Mouse (Mus musculus): ENCODE measurements at regions not wholly inside any gene's neighbourhood (a gene's known extent, or its start where the extent isn't known, plus 50 kb on each side); places are given as distances from the start of the nearest gene placed in this dataset.
A peak's percentile ranks its signal among the peaks of the same experiment; 100 is the strongest.

DNA sequence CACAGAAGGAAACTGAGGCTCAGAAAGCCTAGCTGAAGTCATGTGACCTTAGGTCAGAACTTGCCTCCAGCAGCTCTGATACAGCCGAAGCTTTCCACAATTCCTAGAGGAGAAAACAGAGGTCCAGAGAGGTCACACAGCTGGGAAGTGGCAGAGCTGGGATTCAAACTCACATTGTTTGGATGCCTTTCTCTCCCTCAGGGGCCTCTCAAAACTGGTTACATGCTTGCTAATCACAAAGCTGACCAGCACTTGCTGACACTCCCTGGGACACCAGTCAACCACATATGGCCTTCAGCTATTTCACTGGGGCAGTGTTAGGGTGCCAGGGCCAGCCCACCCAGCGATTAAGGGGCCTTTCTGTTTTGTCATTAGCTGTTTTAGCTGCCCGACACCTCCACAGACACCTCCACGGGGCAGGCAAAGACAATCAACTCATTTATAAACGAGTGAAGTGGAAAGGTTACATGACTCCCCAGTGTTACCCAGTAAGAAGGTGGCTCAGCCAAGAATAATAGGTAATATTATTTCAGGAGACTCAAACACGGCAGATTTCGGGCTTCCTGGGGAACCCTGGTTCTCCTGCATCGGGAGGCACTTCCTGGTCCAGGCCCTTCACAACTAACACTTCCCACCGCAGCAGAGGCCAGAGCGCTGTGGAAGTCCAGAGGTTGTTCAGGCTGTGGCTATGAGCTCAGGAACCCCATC is 71.4 kb downstream of the 2410131K14Rik start:
- DNase-seq (ENCODE audit: low spot score) = no peak

DNA sequence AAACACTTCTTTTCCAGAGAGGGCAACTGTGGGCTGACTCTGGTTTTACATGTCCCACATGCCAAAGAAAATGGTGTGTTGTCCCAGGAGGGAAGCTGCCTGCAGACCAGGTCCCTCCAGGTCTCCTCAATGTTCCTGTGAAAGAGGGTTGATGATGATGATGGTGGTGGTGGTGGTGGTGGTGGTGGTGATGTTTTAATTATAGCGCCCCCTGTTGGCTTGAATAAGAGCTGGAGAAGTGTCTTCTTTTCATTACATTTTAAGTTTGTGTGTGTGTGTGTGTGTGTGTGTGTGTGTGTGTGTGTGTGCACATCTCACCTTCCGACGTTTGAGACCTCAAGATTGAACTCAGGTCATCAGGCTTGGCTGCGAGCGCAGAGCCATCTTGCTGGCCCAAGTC is 73.0 kb downstream of the 2410131K14Rik start:
- DNase-seq (ENCODE audit: low spot score) = no peak

DNA sequence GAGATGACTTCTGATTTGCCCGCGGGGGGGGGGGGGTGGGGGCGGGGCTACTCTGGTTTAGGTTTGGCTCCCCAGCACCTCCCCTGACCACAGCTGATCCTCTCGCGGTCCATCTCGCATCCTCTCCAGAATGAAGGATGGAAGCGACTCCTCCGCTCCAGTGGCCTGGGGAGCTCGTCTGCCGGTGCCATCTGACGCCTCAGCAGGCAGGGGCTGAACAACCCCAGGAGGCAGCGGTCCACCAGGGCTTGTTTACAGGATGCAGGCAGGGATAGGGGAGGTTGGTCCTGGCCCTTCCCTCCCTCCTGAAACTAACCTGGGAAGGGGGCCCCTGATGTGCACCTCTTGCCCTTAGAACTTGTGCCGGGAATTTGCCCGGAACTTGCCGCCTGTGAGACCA is 73.9 kb downstream of the 2410131K14Rik start:
- DNase-seq (ENCODE audit: low spot score) = no peak

DNA sequence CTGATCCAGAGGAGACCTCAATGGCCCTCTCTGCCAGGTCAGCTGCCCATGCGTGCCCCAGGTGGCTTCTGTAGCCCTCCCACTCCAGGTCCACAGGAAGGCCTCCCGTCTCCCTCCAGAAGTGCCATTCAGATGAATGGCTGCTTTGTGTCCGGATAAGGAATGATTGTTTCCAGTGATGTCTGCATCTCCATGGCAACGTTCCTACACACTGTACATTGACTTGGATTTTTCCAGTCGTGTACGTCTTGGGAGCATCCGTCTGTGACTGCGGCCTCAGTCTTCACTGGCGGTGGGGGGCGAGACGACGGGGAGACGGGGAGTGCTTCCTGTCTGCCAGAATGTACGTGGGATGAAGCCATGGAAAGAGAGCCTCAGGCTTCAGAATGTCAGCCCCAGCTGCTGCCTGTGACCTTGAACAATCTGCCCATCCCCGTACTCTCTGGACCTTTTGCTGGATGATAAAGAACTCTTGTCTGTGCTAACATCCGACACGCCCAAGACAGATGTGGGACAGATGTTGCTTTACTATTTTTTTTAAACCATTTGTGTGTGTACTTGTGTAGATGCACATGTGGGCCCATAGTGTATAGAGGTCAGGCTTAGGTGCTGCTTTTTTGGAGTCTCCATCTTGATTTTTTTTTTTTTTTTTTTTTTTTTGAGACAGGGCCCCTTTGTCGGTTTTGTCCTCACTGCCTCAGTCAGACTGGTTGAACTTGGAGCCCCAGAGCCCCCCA is 76.9 kb downstream of the 2410131K14Rik start:
- DNase-seq (ENCODE audit: low spot score) = no peak

DNA sequence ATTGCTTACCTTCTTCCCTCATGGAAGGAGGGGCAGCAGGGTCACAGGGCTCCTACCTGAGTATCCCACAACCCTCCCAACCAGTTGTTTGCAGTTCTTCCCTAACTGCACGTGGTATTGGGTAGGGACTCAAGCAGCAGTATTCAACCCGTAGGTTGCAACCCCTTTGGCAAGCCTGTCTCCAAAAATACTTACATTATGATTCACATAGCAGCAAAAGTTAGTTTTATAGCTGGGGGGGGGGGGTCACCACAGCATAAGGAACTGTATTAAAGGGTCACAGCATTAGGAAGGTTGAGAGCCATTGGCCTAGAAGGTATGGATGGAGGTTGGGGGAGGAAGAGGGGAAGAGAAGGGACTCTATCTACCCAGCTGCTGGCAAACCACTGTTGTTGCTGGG is 78.1 kb downstream of the 2410131K14Rik start:
- no peak for DNase-seq (ENCODE audit: low spot score)

DNA sequence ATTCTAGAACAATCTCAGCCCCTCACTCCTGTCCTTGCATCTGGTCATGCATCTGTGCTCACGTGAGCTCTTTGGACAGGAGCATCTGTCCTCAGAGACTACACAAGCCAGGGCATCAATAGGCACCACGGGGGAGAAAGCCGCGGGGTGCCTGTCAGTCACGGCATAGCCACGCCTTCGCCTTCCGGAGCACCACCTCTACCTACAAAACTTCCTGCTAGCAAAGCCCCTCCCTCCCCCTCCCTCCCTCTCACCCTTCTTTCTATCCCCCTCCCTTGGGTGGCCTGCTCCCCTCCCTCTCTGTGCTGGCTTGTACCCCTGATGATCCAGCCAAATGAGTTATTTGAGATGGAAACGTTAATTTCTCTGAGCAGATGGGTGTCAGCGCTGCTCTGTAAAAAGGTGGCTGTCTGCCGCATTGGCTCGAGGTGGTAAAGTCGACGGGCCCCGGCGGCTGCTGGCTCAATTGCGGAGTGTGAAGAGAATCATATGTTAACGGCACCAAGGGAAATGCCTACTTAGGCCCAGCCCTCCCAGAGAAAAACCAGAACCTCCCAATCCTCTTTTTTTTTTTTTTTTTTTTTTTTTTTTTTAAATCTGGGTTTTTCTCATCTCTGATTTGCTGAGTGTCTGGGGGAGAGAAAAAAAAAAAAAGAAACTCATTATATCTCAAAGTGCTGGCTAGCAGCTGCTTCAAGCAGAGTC is 82.0 kb downstream of the 2410131K14Rik start:
- DNase-seq (ENCODE audit: low spot score) = peak; percentile 26

DNA sequence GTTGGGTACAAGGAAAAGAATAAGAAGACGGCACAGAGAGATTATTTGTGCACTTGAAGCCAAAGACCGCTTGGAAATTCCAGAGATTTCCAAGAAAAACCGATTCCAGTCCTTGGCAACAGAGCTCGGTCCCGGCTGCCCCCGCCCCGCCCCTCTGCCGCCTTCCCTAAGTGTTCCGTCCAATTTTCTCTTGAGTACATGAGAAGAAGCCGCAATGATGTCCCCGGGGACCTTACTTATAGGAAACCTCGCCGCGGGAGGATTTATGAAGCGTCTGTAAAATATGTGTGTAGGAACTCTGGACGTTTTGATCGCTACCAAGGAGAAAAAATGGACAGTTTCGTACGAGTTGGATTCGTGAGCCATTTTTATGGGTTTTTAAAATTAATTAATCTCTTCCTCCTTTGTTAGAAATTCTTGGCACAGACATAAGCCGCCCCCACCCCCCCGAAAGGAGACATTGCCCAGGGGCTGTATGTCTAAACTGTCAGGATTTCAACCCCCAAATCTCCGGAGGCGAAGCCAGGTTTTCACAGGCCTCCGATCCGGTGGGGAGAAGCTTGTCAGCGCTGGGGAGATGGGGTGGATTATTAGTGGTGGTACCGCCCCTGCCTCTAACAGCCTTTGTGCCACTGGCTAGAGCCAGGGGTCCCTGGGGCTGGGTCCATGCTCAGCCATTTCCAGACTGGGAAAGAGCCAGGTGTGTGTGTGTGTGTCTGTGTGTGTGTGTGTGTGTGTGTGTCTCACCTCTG is 83.1 kb downstream of the 2410131K14Rik start:
- DNase-seq (ENCODE audit: low spot score) = no peak

DNA sequence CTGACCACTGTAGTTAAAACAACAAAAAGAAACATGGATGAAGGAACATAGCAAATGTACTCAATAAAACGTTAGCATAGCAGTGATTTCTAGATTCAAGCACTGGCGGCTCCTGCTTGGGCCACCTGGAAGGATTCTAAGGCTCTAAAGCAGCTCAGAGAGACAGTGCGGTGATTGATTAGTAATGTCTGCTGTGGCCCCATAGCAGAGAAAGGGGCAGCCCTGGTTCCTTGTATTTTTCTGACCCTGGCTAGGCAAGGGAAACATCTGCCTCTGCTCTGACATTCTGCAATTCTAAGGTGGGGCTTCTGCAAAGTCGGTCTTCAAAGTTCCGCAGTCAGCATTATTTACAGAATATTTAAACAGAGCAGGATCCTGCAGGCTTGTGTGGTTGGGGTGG is 84.1 kb downstream of the 2410131K14Rik start:
- DNase-seq (ENCODE audit: low spot score) = no peak

DNA sequence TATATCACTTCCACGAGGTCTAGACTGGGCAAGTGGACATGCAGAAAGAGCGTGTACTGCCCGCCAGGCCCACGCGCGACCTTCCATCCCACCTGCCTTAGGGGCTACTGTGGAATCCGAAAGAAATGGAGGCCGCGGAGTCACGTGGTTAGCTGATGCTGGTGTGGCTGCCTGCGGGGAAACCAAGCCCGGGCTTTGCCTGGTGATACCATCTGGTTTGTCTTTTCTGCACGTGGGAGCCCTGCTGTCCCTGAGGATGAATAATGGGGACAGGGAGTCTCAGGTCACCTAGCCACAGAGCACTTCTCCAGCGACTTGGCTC is 86.2 kb downstream of the 2410131K14Rik start:
- DNase-seq (ENCODE audit: low spot score) = no peak

DNA sequence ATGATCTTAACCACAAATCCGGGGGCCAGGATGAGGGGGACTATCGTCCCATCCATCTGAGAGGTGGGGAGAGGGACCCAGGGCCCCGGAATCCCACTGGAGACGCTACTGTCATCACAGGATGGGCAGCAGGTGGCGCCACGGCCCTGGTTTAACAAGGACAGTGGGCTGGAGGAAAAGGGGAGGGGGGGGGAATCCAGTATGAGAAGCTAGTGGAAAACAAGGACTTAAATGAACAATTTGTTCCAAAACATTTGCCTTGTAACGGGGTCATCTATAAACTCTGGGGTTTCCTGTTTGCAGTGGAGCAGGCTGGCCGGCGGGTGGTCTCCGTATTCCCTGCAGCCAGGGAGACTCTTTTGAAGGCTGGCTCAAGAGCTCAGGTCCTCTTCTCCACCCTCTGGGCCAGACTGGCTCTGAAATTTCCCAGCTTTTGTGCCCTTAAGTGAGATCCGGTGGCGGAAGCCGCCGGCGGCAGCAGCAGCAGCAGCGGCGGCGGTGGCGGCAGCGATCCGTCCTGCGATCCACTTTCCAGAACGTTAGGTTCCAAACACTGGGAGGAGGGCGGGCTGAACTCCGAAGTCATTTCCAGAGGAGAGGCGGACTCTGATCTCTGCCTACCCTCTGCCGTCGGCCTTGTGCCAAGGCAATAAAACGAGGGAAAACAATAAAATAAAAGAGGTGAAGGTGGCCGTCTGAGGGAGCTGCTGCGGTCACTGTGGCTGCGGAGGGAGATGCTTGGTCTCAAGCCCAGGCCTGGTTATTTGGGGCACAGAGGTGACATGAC is 86.8 kb downstream of the 2410131K14Rik start:
- DNase-seq (ENCODE audit: low spot score) = peak; percentile 70

DNA sequence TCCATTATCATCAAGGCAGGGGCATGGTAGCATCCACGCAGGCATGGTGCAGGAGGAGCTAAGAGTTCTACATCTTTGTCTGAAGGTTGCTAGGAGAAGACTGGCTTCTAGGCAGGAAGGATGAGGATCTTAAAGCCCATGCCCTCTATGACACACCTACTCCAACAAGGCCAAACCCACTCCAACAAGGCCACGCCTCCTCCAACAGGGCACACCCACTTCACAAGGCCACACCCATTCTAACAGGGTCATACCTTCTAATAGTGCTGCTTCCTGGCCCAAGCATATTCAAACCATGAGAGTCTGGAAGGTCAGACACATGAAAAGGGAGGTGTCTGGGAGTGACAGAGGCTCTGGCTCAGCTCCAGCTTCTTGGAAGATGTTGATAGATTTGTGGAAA is 89.0 kb downstream of the 2410131K14Rik start:
- DNase-seq (ENCODE audit: low spot score) = no peak

DNA sequence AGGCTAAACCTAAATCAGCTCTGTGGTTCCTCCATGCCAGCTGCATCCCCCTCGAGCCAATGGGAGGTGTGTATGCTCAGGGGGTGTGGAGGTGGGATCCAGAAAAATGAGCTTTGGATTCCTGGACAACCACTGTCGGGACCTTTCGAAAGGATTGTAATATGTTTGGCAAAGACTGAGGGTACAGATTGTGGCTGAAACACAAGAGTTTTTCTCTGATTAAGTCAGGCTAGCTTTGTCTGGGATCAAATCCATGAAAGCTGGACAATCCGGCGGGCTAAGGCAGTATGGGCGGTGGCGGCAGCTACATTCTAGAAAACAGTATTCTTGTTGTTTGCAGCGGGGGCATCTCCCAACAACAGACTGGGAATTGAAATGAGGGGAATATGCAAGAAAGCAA is 93.2 kb downstream of the 2410131K14Rik start:
- no peak for DNase-seq (ENCODE audit: low spot score)

DNA sequence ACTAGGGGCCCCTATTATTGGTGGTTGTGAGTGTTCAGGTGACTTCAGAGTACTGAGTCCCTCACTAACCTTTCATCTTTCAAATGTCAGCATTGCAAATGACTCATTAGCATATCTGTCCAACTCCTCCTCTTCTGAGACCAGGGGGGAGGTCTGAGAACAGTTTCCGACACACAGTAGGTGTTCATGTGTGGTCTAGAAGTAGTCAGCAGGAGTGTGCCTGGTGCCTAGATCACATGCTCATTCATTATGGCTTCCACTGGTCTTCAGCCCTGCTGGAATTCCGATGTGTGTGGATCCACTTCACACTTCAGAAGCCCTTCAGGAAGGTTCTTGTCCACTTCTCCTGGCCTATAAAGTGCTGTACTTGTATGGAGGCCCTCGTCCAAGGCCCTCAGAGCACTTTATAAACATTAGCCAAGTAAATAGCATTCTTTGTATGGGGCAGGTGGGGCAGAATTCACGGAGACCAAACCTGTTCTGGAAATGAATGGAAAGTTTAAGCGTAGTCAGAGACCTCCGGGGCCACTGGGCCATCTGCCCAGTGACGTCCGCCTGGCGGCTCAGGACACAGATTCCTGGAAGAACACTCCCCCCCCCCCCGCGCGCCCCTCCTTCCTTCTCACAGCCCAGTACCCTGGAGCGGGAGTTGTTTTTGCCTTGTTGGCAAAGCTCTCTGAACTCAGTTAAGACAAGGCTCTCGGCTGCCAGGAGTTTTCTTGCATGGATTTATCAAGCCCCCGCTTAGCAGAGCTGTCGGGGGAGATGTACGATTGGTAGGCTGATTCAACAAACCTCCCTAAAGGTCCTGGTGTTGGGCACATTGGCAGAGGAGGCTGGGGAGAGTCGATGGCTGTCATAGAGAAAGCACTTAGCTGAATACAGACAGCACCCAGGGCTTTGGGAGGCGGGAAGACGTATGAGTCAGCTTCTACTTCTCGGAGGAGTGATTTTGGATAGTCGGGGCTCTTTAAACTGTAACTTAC is 94.9 kb downstream of the 2410131K14Rik start:
- DNase-seq (ENCODE audit: low spot score) = no peak

DNA sequence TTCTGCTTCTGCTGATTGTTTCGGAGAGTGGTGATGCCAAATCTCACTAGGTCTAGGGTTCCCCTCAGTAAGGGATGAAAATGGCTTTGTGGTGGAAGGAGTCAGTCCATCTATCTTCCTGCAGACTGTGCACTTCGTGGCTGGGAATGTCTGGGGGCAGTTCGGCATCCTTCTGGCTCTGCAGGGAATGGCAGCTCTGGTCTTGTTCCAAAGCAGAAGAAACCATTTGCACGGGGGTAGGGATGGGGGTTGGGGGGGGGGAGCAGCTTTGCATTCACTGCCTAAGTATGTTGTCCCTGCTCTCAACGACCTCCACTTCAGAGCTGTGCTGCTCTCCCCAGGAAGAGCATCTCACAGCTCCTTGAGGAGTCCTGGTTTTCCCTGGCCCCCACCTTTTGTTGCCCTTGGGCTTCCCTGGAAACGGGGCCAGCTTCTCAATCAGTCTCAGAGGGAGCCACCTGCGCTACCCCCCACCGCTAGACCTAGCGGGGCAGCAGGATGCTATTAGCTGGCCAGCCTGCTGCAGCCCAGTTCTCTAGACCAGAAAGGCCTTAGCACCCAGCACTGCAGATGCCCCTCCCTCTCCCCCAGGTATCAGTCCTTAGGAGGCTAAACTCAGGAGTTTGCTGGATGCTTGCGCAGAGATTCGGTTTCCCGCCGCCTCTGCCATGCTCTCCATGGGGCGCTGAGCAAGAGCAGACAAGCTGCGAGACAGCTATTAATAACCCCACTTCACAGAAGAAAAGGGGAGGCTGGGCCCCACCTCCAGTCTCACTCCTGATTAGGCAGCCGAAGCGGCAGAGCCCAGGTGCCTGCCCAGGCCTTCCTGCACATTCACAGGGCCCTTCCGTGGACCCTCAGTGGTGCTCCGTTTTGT is 98.7 kb downstream of the 2410131K14Rik start:
- no peak for DNase-seq (ENCODE audit: low spot score)

DNA sequence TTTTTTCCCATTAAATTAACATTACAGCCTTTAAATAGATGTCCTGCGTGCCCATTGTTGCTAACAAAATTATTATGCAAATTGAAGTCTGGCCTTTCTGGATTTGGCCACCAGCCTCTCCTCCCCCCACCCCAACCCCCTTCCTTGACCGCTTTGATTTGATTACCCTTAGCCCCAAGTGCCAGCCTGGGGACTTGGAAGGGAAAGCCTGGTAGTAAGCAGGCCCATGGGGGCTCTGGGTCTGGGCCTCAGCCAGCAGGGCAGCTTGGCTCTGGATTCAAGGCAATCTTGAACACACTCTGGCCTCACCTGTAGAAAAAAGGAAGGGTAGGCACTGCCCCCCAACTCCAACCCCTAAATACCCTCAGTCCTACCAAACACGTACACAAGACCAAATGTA is 100.2 kb downstream of the 2410131K14Rik start:
- DNase-seq (ENCODE audit: low spot score) = no peak

DNA sequence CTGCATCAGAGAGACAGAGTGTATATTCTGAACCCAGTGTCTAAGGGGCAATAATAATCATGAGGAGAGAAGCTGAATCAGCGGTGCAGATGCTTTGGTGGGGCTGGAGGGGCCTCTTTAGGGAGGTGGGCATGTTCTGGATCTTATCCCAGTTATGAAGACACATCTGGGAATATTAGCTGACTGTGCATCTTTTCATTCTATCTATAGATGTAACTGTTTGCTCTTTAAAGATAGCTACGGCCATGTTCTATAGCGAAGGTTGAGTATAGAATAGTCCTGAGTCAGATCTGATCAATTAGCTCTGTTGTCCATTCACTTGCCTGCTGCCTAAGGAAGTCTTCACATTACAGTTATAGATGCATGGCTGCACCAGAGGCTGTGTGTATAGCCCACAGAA is 104.0 kb downstream of the 2410131K14Rik start:
- DNase-seq (ENCODE audit: low spot score) = no peak

DNA sequence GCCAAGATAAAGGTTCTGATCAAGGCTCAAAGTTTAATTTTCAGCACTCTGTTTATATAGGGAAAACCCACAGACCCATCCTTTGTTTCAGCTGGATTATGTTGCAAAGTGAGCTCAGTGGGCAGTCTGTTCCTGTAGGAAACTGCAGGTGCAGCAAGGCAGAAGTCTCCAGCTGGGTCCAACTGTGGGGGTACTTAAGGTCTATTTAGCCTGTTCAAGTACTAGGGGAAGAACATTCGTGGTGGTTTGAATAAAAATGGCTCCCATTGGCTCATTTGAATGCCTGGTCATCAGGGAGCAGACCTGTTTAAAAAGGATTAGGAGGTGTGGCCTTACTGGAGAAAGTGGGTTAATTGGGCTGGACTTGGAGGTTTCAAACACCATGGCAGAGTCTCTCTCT is 106.3 kb downstream of the 2410131K14Rik start:
- DNase-seq (ENCODE audit: low spot score) = no peak

DNA sequence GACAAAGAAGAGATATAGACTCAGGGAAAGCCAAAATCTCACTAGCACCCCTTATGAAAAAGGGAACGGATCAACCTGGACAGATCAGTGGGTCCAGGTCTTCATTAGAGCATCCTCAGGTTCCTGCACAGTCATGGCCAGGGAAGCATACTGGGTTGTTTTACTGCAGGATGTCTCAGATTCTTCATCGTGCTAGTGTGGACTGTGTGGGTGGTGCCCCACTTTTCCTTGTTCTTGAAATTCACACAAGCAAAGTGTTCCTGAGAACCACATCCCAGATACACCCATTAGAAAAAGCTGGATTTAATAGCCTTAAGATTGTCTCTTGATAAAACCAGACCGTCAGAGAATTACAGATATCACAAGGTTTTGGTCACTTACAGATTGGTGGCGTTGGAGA is 107.1 kb downstream of the 2410131K14Rik start:
- no peak for DNase-seq (ENCODE audit: low spot score)

DNA sequence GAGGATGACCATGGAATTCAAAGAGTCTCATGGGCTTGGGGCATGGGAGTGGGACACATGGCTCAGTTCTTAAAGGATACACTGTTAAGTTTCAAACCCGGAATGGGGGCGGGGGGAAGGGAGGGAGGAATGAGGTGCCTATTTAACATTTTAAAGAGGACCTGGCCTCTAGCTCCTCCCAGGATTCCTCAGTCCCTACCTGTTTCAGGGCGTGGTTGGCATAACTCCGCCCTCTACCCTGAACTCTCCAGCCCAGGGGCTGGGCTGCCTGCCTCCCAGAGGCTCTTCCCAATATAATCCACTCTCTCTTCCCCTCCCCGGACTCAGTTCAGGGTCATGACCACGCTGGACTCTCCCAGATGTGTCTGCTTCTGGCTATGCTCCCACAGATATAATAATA is 108.0 kb downstream of the 2410131K14Rik start:
- DNase-seq (ENCODE audit: low spot score) = no peak

DNA sequence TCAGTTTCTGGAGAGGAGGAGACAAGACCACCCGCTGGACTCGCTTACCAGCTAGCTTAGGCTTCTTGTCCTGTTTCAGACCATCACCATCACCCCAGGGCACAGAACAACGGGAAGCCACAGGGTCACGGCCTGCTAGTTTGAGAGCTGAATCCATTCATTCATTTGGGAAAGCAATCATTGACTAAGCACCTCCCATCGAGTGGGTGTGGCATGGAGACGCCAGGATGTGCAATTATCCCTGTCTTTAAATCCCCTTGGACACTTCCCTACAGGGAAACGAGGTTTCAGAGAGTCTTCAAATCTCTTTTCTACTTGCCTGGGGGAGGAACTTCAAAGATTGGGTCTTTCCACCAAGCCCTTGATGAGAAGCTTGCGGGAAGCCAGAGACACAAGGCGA is 108.7 kb downstream of the 2410131K14Rik start:
- no peak for DNase-seq (ENCODE audit: low spot score)
